Mouse (Mus musculus) layer of hippocampus, adult 9-10 months (tissue): ENCODE measurements around the gene Ercc8.

Source experiments
- DNase-seq: peaks from one replicate; pipeline ENCODE4 v3.0.0; 2022; ENCODE audit warnings: low spot score

The Ercc8 gene

DNA sequence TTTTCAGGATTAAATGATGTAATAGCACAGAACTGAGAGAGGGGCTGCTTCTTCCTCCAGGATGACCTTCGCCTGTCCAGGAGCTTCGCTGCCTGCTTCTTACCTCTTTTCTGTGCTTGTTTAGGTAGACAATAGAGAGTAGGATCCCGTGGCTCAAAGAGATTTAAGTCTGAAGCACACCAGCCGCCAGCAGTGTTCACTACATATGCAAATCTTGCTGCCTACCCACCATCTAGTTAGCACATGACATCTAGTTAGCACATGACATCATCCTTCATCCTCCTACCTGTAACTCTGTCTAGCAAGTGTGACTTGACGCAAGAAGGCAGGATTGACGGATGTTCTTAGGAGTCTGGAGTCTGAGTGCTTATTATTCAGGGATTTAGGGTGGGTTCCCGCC, 61.2 kb downstream of the Ercc8 start:
- no peak for DNase-seq

DNA sequence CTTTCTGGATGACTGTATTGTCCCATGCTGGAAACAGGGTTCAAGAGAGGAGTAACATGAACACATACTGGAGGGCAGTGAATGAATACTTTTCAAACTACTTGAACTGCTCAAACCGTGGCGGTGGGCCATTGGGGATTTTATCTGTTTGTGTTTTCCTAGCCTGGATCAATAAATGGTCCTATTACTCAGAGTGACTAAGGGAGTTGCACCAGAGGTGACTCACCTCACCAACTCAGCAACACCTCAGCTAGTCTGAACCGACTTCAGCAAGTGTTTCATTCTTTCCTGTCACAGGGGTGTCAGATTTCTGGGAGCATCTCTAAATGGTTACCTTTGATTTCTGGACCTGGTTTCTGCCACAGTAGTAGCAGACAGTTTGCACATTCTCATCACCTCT, 70.7 kb downstream of the Ercc8 start:
- DNase-seq = no peak

DNA sequence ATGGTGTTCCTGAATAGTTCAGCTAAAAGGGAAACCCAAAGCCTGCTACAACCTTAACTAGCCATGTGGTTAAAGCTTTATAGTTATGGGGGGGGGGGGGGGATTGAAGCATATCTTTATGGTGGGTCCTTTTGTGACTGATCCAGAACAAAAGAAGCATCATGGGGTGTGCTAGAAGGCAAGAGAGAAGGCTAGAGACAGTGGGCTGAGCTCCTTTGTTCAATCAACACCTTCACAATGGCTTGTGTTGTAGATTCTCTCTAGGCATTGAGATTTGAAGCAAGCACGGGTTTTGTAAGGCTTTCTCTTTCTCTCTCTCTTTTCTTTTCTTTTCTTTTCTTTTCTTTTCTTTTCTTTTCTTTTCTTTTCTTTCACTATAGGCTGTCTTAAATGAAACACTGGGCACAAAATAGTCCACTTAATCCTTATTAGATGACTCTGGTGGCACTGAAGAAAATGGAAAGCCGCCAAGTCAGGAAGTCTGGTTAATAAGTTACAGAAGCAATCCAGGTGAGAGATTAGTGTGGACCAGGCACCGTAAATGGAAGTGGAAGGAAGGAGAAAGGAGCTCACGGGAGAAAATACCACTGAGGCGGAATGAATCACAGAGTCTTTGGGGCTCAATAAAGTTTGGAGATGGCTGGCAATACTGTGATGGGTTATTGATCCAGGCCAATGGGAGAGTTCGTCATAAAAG, 71.3 kb downstream of the Ercc8 start:
- DNase-seq = no peak

DNA sequence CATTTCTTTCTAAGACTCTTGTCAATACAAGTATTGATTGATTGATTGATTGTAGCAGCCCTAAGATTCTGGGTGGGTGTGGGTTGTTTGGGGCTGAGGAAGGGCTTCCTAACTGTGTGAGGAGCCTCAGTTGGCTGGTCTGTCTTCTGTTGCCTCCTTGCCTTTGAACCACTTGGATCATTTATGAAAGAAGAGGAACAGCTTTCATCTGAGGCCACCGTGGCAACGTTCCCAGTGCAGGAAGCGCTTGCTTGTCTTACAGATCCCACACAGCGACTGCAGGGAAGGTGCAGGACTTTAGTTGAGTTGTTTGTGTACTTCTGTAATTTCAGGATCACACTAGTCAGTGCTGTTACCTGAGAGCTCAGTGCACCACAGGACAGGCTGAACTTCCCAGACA, 81.5 kb downstream of the Ercc8 start:
- DNase-seq = no peak

DNA sequence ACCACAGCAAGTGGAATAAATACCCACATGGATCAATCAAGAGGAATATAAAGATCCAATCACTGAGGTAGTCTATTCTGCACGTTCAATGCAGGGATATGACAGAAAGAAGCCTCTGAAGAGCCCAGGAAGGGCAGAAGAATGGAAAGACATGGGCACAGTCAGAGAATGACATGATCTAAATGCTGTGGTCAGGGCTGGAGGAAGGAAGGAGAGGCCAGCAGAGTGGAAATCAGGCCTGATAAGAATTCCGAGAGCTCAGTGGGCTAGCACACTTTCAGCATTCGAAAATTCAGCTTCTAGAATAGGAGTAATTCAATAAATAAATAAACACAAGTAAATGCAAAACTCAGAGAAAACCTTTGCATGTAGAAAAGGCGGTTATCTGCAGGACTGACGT, 83.2 kb downstream of the Ercc8 start:
- no peak for DNase-seq
